Mouse (Mus musculus): Measurements from ENCODE around the gene Irgq. TPM values are rescaled to one million over a fixed set of nuclear protein-coding genes. Genes with fewer than 3 reads are reported as not detected.

Gene Irgq
- total and polyA plus RNA-seq, 3 experiments: 5.1 to 10.1 (median 9.9) TPM

- H3K4me1 ChIP-seq (ENCODE audit: control insufficient read depth in 1 of 2, insufficient read depth in 2 of 2): peaks cover 55 to 93% of the 10 kb centered on the region in 2 experiments
- in situ Hi-C loops (cut with MboI; ENCODE audit: low pct_ligation_motif_present, low pct_unique_long_range_greater_than_20kb, low sequenced_read_pairs) (no loop called here), dilution Hi-C loops (cut with MboI; ENCODE audit: extremely low pct_ligation_motif_present, extremely low pct_unique_long_range_greater_than_20kb, low sequenced_read_pairs) (no loop called here)
- H3K9me3 ChIP-seq (replicated peaks; ENCODE audit: low read length): no peaks in the 10 kb centered on the region
- peak overlapping the region; percentile 7 for H3K9ac ChIP-seq (ENCODE audit: insufficient read depth, low read depth)
- peak overlapping the region; percentile 7 for H3K4me2 ChIP-seq (ENCODE audit: insufficient read depth, low read depth, poor library complexity, severe bottlenecking)
- H3K27me3 ChIP-seq (replicated peaks): no peaks in the 10 kb centered on the region
- peaks cover 15% of the 10 kb centered on the region; the same call in 1 of the 2 replicates for H3K79me2 ChIP-seq (replicated peaks; ENCODE audit: control insufficient read depth, extremely low read depth, insufficient read depth, poor library complexity, severe bottlenecking)
- DNase-seq (ENCODE audit: extremely low read depth): peak; percentile 63
- H3K27ac ChIP-seq (ENCODE audit: insufficient read depth, low read depth): peak overlapping the region; percentile 100
- H3K36me3 ChIP-seq (replicated peaks in 1 of 2; ENCODE audit: control insufficient read depth in 1 of 2, insufficient read depth in 1 of 2, low read length in 1 of 2): peaks cover 43 to 67% of the 10 kb centered on the region in 2 experiments
- TF ChIP-seq SIN3A (IDR thresholded peaks at IDR 0.05; ENCODE audit: low read length) (no peak), EP300 (IDR thresholded peaks at IDR 0.05; ENCODE audit: low read length) (peak; percentile 33; the same call in 1 of the 2 replicates), IRF4 (IDR thresholded peaks at IDR 0.05; ENCODE audit: low read depth, low read length) (0 out of 2 replicates have a peak, but pooled peaks have one; percentile 28), BHLHE40 (IDR thresholded peaks at IDR 0.05; ENCODE audit: low read depth, low read length) (0 out of 2 replicates have a peak, but pooled peaks have one; percentile 18), TCF12 (IDR thresholded peaks at IDR 0.05; ENCODE audit: low read depth, low read length) (0 out of 2 replicates have a peak, but pooled peaks have one; percentile 59)
- peak overlapping the region; percentile 6 to 47 (median 24) for H3K4me3 ChIP-seq (replicated peaks in 1 of 3; ENCODE audit: low read depth in 2 of 3, low read length in 2 of 3, poor library complexity in 1 of 3)
These were observed 32.8 kb downstream of the Irgq start for GRCm38 (mm10) chr7:24563191-24563836.

GRCm38 (mm10) chr7:24563837-24564206 is 33.3 kb downstream of the Irgq start:
- H3K79me2 ChIP-seq (replicated peaks; ENCODE audit: control insufficient read depth, extremely low read depth, insufficient read depth, poor library complexity, severe bottlenecking): peaks cover 15% of the 10 kb centered on the region; the same call in 1 of the 2 replicates
- DNase-seq (ENCODE audit: extremely low read depth): peak; percentile 84
- H3K9me3 ChIP-seq (replicated peaks; ENCODE audit: low read length): no peaks in the 10 kb centered on the region
- H3K27ac ChIP-seq (ENCODE audit: insufficient read depth, low read depth): peak overlapping the region; percentile 100
- dilution Hi-C loops (cut with MboI; ENCODE audit: extremely low pct_ligation_motif_present, extremely low pct_unique_long_range_greater_than_20kb, low sequenced_read_pairs) (no loop called here), in situ Hi-C loops (cut with MboI; ENCODE audit: low pct_ligation_motif_present, low pct_unique_long_range_greater_than_20kb, low sequenced_read_pairs) (no loop called here)
- H3K4me1 ChIP-seq (ENCODE audit: control insufficient read depth in 1 of 2, insufficient read depth in 2 of 2): peaks cover 53 to 93% of the 10 kb centered on the region in 2 experiments
- H3K4me2 ChIP-seq (ENCODE audit: insufficient read depth, low read depth, poor library complexity, severe bottlenecking): peak overlapping the region; percentile 67
- H3K4me3 ChIP-seq (replicated peaks in 1 of 3; ENCODE audit: low read depth in 2 of 3, low read length in 2 of 3, poor library complexity in 1 of 3): peak overlapping the region; percentile 6 to 47 (median 24)
- no peaks in the 10 kb centered on the region for H3K27me3 ChIP-seq (replicated peaks)
- TF ChIP-seq MAZ (IDR thresholded peaks at IDR 0.05; ENCODE audit: low read depth, low read length) (no peak), RCOR1 (conservative IDR thresholded peaks at IDR 0.05; ENCODE audit: low read depth, low read length) (no peak), ZC3H11A (IDR thresholded peaks at IDR 0.05; ENCODE audit: low read depth, low read length) (no peak), POLR2A (IDR thresholded peaks at IDR 0.05; ENCODE audit: low read depth, low read length) (peak; percentile 43), JUN (IDR thresholded peaks at IDR 0.05; ENCODE audit: insufficient read depth, low read depth, low read length) (no peak), EP300 (IDR thresholded peaks at IDR 0.05; ENCODE audit: low read length) (0 out of 2 replicates have a peak, but pooled peaks have one; percentile 8), TBP (conservative IDR thresholded peaks at IDR 0.05; ENCODE audit: low read depth, low read length) (0 out of 2 replicates have a peak, but pooled peaks have one; percentile 16), SMC3 (IDR thresholded peaks at IDR 0.05; ENCODE audit: low read depth, low read length) (no peak), HCFC1 (IDR thresholded peaks at IDR 0.05; ENCODE audit: low read depth, low read length) (peak; percentile 18; the same call in 1 of the 2 replicates), SIN3A (IDR thresholded peaks at IDR 0.05; ENCODE audit: low read length) (peak; percentile 17; the same call in 1 of the 2 replicates), ETS1 (conservative IDR thresholded peaks at IDR 0.05; ENCODE audit: low read depth, low read length) (peak; percentile 50; the same call in 1 of the 2 replicates)
- H3K36me3 ChIP-seq (replicated peaks in 1 of 2; ENCODE audit: control insufficient read depth in 1 of 2, insufficient read depth in 1 of 2, low read length in 1 of 2): peaks cover 44 to 67% of the 10 kb centered on the region in 2 experiments
- peak overlapping the region; percentile 21 for H3K9ac ChIP-seq (ENCODE audit: insufficient read depth, low read depth)

Data from CH12.LX (cell line).